Mouse (Mus musculus) adrenal gland, adult 2 months (tissue): ENCODE data around the gene Helz. TPM values are rescaled to one million over a fixed set of nuclear protein-coding genes. Genes with fewer than 3 reads are reported as not detected.
A peak's percentile ranks its signal among the peaks of the same experiment; 100 is the strongest.
"Not testable (repeated sequence)": the region's sequence is repeated elsewhere in the genome, so short reads cannot be mapped to it uniquely, and the experiment has no call there.

Experiments used
- DNase-seq: peaks from one replicate; pipeline ENCODE4 v3.0.0; 2021
- polyA plus RNA-seq: library from polyadenylated mRNA; depleted of rRNA; stranded (reverse); fragments of >200 nt; gene quantifications from 2 replicates; pipeline ENCODE4 v1.2.3, GENCODE M21; 2012
- total RNA-seq, 2 experiments: library from RNA; stranded (reverse); gene quantifications; 2 replicates each; pipeline ENCODE4 v1.2.3; 2021

Helz gene
- total and polyA plus RNA-seq, 3 experiments: 20.3 to 30.5 (median 23.3) TPM

DNA sequence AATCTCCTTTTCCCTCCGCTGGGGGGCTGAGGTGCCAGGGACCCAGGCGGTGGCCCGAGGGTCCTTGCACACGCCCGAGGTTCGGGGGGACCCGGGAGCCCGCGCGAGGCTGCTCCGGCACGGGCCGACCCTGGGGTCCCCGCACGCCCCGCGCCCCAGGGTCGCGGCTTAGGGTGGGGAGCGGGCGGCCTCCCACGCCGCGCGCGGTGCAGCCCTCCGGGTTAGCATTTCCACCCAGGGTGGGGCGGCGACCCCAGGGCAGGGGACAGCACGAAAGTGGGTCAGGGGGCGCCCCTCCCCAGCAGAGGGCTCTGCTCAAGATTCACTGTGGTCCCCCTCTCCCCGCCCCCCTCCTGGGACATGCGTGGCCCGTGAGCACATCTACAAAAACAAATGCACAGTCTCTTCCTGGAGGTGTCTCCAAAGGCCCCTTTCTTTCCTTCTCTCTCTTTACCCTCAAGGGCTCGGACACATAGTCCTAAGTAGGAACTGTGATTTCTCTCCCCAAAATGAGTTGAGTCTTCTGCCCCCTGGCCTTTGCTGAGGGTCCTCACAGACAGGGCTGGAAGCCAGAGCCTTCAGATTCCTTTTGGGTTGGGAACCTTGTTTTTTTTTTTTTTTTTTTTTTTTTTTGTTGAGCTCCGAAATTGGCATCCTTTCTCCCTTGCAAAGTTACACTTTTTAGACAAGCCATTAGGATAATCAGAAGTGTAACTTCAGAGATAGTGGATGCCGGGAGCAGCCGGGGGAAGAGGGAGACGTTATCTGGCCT is 660 bp downstream of the Helz start:
- DNase-seq: no peak

GRCm38 (mm10) chr11:107559874-107560273 is 12.1 kb downstream of the Helz start:
- no peak for DNase-seq

GRCm38 (mm10) chr11:107567431-107567830 is 19.7 kb downstream of the Helz start:
- DNase-seq: peak; percentile 29

DNA sequence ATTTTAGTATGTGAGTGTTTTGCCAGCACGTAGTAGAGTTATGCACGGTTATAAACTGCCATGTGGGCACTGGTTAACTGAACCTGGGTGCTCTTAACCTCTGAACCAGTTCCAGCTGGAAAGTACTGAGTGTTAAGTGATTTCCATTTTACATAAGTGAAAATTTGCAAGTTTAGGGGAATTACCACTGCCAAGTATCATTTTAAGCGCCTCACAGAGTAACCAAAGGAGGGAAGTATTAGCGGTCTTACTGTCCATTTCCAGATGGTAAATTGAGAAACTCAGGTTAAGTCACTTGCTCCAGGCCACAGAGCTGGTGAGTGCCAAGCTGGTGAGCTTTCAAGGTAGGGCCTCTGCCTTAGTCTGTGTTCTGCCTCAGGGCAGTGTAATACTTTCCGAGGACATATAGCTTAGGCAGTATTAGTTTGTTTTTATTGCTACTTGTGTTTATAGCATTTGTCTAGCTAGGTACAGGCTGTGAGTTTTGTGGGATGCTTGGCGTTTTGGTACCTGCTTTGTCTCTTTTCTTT is 20.8 kb downstream of the Helz start:
- DNase-seq: no peak

DNA sequence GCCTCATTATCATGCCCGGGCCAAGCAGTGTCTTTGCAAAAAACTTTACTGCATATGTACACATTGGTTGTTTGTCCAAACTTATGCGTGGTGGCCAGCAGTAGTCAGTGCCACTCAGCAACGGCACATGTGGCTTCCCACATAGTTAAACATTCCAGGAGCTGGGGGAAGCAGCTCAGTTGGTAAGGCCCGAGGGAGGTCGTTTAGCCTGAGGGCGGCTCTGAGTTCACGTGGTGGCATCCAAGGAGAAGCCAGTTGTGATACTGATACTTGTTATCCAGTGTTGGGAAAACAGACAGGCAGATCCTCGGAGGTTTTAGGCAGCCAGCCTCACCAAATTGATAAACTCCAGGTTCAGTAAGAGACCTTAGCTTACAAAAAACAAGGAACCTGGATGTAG is 23.2 kb downstream of the Helz start:
- DNase-seq: not testable (repeated sequence)

GRCm38 (mm10) chr11:107571318-107571717 is 23.6 kb downstream of the Helz start:
- no peak for DNase-seq

DNA sequence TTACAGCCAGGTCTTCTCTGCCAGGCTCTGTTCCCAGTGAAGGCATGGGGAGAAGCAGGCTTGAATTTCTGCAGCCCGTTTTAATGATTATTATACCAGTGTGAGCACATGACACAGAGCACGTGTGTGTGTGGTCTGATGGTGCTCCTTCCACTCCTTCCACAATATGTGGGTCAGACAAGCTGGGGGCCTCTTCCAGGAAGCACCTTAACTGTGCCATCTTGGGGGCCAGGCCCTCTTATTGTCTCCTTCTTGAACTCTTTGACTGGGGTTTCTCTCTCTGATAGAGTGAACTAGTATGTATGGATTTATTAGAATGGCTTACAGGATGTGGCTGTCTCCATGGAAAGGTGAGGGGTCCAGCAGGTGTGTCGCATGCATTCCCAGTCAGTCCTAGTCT is 24.8 kb downstream of the Helz start:
- no peak for DNase-seq

- DNase-seq: peak; percentile 88
These were observed 25.4 kb downstream of the Helz start for GRCm38 (mm10) chr11:107573061-107573692.

GRCm38 (mm10) chr11:107573847-107574246 is 26.1 kb downstream of the Helz start:
- peak; percentile 75 for DNase-seq

- DNase-seq: peak; percentile 52
These were observed 27.3 kb downstream of the Helz start for GRCm38 (mm10) chr11:107574811-107575705.

GRCm38 (mm10) chr11:107576186-107576585 is 28.5 kb downstream of the Helz start:
- no peak for DNase-seq

GRCm38 (mm10) chr11:107577400-107577799 is 29.7 kb downstream of the Helz start:
- DNase-seq: no peak

DNA sequence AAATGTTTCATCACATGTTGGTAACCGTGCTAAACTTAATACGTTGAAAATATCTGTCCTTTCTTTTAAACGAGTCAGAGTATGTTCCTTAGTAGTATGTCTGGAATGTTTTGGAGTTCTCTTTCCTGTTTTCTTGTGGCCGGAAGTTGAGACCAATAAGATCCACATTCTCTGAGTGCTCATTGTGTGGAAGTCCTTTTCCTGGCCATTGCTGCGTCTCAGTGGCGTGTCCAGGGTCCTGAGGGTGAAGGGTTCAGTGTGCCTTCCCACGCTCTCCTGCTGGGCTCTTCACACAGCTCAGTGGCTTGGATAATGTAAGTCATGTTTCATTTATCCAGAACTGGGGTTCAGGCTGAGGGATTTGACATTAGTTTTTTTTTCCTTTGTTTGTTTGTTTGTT is 30.5 kb downstream of the Helz start:
- DNase-seq: no peak

DNA sequence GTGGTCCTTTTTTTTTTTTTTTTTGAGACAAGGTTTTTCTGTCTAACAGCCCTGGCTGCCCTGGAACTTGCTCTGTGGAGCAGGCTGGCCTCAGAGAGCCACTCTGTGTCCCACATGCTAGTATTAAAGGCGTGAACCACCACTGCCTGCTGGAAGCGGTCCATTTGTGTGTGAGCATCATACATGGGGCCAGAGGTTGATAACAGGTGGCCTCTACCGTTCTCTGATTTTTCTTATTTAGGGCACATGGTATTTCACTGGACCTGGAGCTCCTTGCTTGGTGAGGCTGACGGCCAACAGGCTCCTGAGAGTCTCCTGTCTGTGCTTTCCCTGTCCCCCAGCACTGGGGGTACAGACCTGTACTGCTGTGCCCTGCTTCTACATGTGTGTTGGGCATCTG is 33.1 kb downstream of the Helz start:
- no peak for DNase-seq

DNA sequence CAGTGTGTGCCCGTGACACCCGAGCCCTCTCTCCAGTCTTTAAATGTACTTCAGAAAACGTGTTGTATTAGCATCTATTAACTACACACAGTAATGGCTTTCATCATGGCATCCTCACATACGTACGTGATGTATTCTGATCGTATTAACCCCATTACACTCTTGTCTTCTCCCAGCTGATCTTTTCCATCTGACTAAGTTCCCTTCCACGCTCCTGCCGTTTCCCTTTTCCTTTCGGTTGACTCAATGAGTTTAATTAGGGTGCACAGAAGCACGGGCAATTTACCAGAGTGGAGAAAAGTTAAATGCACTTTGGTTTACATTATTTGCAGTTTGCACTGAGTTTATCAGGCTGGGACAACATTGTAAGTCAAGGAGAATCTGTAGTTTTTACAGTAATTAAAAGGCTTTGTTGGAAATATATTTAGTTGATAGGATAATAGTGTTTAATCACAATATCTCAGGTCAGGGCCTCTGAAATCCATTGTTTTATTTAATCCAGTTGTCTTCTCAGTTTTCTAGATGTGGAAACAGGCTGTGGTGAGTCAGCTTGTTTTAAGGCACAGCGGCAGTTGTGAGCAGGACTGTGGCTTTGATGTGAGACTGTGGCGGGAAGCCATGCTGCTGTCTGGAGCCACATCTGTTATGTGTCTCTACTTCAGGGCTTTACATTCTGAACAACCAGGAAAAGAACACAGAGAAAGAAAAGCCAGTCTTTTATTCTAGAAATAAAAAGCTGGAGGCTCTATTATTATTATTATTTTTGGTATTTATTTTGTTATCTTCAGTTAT is 37.1 kb downstream of the Helz start:
- DNase-seq: no peak

DNA sequence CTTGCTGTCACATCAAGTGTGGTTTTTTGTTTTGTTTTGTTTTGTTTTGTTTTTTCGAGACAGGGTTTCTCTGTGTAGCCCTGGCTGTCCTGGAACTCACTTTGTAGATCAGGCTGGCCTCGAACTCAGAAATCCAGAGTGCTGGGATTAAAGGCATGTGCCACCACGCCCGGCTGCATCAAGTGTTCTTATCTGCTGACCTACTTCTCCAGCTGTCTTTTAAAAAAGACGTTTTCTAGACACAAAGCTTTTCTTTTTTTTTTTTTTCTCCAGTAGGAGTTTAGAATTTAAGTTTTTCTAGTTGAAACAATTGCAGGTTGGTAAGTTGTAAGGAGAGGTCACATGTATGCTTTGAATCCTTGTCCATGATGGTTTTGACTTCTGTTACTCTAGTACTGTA is 38.4 kb downstream of the Helz start:
- not testable (repeated sequence) for DNase-seq

DNA sequence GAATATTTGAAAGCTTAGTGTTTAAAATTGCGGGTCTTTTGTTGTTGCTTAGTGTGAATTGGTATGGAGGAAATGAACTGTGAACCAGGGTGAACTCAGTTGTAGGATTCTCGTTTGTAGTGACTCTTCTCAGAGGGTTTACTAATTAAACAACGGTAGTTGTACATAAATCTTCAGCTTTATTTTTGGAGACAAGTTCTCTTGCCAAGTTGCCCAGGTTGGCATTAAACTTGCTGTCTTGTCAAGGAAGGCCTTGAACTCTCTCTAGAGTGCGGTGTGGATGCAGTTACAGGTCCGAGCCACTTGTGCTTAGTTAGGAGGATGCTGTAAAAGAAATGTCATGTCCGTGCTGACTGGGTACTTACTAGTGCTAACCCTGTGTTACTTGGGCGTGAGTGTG is 39.4 kb downstream of the Helz start:
- no peak for DNase-seq

DNA sequence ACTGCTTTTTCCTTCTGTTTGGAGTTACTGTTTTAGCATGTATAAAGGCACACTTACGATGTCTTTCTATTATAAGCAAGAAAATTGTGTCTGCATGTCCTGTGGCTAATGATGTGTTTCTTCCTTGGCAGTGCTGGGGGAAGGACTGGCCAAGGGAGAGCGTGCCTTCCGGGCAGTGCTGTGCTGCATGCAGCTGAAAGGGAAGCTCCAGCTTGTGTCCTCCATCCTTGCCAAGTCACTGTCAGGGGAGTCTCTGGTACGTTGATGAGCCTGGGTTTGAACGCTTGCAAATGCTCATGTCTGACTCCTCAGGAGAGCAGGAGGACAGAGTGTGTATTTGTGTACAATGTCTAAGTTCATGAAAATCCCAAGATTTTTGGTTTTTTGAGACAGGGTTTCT is 44.8 kb downstream of the Helz start:
- no peak for DNase-seq

DNA sequence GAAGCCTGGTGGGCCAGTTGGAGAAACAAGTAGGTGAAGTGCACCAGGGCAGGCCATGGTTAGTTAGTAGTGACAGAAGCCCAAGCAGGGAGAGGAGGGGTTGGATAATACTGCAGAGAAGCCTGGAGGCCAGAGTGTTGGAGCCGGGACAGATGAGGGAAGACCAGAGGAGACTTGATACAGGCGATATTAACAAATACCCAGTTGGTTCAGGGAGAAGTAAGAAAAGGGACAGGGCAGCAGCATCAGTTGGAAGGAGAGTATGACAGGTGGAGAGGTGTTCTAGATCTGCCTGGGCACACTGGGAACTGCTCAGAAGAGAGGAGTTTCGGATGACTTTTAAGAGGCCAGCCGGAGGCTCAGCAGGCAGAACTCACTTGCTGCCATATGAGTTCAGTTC is 49.7 kb downstream of the Helz start:
- DNase-seq: no peak

DNA sequence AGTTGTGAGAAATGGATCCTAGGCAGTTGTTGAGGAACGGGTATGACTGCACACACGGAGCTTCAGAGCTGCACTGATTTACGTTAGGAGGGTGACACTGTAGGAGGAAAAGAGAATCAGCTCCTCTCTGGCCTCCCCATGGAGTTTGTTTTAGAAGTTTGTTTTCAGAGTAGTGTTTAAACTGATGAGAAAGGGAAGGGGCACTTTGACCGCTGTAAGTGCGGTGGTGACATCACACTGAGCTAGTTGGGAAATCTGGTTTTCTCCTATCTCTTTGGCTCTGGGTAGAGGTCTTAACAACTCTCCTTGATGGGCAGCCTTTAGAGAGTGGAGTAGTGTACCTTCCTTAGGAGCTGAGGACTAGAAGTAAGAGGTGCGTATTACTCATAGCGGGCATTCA is 58.0 kb downstream of the Helz start:
- no peak for DNase-seq

DNA sequence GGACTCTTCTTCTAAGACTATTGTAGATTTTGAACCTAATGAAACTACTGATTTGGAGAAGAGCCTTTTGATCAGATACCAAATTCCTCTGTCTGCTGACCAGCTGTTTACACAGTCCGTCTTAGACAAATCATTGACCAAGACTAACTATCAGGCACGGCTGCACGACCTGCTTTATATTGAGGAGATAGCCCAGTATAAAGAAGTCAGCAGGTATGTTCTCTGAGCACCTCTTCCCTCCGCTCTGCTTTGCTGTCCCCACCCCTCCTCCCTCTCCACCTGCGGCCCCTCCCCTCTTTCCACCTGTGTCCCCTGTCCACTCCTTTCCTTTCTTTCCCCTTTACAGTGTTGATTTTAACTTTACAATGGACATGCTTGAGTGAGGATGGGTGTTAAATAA is 66.2 kb downstream of the Helz start:
- DNase-seq: no peak

- no peak for DNase-seq
These were observed 68.0 kb downstream of the Helz start for GRCm38 (mm10) chr11:107615696-107616095.
